Mouse (Mus musculus) adipose tissue, adult 10 weeks (tissue): ENCODE data around the gene Podxl. TPM values are rescaled to one million over a fixed set of nuclear protein-coding genes. Genes with fewer than 3 reads are reported as not detected.

Source experiments
- polyA plus RNA-seq: library from polyadenylated mRNA; stranded (reverse); fragments of 350-450 nt; fragmentation: Illumina TruSeq; extraction: RNeasy Lipid Tissue Mini Kit (QIAGEN cat#74804); gene quantifications from one replicate; pipeline ENCODE4 v1.2.3, GENCODE M21; 2014; ENCODE audit warnings: low read depth, low replicate concordance

The Podxl gene
- 28.5 TPM for polyA plus RNA-seq

DNA sequence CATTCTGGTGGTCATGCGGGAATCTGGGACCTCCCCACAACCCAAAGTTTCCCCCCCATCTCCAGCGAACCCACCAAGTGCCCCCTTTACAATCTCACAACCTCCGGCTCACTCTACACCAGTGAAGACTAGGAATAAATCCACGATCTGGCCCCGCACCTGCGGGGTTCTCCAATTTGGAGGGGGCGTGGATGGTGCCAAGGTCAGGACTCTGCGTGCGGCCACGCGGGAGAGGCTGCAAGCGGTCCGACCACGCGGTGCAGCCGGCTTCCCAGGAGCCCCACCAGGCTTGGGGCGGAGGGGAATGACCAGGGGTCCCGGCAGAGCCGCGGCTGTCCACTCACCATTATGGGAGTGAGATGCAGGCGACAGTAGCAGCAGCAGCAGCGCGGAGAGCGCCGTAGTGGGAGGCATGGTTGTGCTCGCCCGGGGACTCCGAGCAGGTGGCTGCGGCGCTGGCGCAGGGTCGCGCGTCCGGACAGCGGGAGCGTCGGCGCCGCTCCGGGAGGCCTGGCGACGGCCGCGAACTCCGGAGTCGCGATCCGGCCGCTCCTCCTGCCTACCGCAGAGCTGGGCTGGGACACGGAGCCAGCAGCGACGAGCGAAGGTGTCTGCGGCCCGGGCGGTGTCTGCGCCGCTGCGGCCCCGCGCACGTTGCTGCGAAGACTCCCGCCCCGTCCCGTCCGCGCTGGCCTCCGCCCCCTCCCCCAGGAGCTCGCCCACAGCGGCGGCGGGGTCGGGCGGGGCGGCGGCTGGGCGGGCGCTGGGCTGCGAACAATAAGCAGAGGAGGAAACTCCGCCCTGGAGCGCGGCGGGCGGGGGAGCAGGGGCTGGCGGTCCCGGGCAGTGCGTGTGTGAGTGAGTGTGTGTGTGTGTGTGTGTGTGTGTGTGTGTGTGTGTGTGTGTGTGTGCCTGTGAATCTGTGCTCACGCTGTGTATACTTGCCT is at the start of gene Podxl:
TSS of gene Podxl (minus strand) at position 747 of the 947 bp plus-strand sequence.

Other genes starting within 250 kb of the Podxl start
- gene Mkln1, start 165.2 kb downstream of the Podxl start, polyA plus RNA-seq = 114 TPM